Mouse (Mus musculus): ENCODE measurements at regions not wholly inside any gene's neighbourhood (a gene's known extent, or its start where the extent isn't known, plus 50 kb on each side); places are given as distances from the start of the nearest gene placed in this dataset.

DNA sequence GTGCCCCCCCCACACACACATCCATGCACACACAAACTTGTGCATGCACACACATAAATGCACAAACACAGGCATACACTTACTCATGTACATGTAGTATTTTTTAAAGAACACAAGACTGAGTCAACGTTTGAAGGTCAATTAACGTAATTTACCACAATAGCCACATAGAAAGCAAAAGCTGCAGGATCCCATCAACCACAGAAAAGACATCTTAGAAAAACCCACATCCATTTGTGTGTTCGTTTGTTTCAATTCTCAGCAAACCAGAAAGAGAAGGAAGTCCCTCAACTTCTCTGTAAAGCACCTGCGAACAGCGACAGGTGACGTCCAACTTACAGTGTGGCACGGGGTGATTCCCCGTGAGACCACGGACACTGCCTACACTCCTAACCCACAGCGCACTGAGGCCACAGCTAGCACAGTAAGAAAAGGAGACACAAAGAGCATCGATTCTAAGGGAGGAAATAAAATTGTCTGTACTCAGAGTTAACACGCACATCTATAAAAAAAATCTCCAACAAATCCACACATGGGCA is 53.8 kb downstream of the Dio3 start:
- no peak for DNase-seq

GRCm38 (mm10) chr12:110334609-110335008 is 55.7 kb downstream of the Dio3 start:
- DNase-seq = no peak

DNA sequence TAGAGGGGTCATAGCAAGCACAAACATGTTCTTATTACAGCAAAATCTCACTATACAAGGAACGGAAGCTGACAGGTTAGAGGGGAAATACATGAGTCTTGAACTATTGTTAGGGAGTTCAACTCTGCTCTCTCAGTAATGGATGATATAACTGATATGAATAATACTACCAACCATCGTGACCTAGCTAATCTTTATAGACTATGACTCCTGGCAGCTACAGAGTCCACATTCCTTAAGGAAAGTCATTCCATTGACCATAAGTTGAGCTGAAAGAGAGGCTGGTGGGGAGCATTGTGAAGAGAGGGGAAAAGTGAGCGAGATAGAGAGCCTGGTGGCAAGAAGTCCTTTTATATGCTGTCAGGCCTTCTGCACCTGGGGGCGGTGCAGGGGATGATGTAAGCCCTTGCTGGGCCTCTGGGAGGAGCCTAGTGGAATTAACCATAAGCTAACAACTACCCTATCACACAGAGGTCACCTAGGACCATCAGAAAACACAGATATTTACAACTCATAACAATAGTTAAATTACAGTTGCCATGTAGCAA is 65.5 kb downstream of the Dio3 start:
- no peak for DNase-seq

GRCm38 (mm10) chr12:110349621-110350020 is 70.8 kb downstream of the Dio3 start:
- no peak for DNase-seq

GRCm38 (mm10) chr12:110355851-110356250 is 77.0 kb downstream of the Dio3 start:
- no peak for DNase-seq

DNA sequence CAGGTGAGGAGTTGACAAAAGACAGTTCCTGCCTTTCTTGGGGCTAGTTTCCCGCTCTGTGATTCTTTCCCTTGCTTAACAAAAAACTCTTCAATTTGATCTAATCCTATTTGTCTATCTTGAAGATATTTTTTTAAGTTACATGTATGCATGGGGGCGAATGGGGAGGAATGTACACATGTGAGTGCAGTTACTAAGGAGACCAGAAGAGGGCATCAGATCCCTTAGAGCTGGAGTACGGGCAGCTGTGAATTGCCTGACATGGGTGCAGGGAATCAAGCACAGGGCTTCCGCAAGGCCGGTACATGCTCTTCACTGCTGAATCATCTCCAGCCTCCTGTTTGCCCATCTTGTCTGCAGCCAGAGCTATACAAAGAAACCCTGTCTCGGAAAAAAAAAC is 79.8 kb upstream of the Ppp2r5c start:
- DNase-seq = no peak

DNA sequence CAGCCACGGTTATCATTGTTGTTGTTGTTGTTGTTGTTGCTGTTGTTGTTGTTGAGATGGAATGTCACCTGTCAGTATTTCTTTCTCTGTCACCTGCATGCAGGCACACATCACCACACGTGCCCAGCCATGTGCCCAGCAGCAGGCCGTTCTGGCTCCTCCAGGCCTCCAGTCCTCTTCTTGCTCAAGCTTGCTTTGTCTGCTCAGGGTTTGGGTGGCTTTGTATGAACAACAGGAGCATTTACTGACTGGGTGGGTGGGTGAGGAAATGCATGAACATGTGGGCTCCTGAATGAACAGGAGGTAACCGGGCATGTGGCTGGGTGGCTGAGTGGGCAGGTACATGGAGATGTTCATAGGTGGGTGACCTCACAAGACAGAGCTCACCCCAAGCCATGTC is 79.1 kb upstream of the Ppp2r5c start:
- DNase-seq = no peak

DNA sequence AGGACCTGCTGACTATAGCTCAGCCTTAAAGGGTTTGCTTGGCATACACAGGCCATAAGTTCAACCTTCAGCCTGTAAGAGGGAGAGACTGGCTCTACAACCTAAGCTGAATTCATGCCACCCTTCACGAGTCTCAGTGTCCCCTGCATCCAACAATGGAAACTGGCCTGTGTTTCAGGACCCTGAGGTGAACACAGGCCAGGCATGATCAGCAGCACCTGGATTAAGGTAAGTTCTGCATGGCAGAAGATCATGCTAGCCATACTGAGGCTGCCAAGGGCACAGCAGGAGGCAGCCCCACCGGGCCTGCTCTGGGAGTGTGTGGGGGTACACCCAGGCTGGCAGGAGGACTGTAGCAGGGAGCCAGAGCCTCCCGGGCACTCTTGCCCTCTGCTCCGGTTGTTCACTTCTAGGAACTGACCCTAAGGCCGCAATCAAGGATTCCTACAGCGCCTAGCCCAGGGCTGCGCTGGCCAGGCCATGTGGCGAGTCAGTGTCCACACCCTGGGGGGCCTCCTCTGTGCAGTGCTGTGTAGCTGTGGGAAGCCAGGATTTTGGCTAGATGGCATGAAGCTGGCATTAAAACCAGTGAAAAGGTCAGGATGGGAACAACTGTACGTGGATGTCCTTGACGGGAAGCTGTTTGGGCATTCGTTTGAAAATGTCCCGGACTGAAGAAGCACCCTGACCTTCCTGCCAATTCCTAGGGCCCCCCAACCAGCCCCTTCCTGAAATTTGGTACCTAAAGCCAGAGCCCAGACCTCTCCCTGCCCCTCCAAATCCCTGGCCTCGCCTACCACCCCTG is 74.8 kb upstream of the Ppp2r5c start:
- DNase-seq = peak; percentile 42

- DNase-seq = no peak
Measured at GRCm38 (mm10) chr12:110372986-110373385, 73.9 kb upstream of the Ppp2r5c start.

GRCm38 (mm10) chr12:110373408-110374065 is 73.4 kb upstream of the Ppp2r5c start:
- peak; percentile 93 for DNase-seq

- DNase-seq = no peak
Measured at GRCm38 (mm10) chr12:110375139-110375538, 71.8 kb upstream of the Ppp2r5c start.

GRCm38 (mm10) chr12:110376062-110376837 is 70.7 kb upstream of the Ppp2r5c start:
- peak; percentile 40 for DNase-seq

- no peak for DNase-seq
Measured at GRCm38 (mm10) chr12:110376838-110377150, 70.1 kb upstream of the Ppp2r5c start.

DNA sequence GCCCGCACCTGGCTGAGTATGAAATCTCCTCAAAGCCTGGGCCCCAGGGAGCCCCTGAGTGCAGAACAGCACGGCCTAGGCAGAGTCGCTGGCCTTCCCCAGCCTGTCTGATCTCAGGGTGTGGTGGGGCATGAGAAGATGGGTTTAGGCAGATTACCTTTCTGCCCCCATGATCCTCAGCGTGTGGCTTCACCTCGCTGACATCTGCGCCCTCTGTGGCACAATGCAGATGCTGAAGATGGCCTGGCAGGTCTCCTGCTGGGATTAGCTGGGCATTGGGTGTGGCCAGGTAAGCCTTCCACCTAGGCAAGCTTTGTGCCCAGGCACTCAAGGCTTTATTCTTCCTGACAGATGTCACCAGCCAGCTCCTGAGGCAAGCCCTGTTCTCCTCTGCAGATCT is 69.6 kb upstream of the Ppp2r5c start:
- DNase-seq = no peak

DNA sequence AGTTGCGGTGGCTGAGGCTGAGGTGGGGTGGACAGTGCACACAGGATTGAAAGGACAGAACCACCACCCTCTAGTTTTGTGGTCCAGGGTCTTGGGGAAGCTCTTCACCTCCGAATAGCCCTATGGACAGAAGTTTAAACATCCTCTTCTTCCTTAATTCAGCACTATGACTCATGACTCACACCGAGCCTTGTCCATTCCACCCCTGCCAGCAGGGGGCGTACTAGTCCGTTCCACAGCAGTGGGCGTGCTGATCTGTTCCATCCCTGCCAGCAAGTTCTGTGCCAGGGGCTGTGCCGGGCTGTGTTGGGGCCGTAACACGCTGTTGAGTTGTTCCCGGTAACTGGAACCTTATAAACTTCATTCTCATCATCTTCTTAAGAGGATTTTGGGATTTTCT is 69.2 kb upstream of the Ppp2r5c start:
- DNase-seq = peak; percentile 79

GRCm38 (mm10) chr12:110378302-110378701 is 68.6 kb upstream of the Ppp2r5c start:
- no peak for DNase-seq

GRCm38 (mm10) chr12:110379721-110380120 is 67.2 kb upstream of the Ppp2r5c start:
- no peak for DNase-seq

GRCm38 (mm10) chr12:110380831-110381750 is 65.8 kb upstream of the Ppp2r5c start:
- peak; percentile 80 for DNase-seq

DNA sequence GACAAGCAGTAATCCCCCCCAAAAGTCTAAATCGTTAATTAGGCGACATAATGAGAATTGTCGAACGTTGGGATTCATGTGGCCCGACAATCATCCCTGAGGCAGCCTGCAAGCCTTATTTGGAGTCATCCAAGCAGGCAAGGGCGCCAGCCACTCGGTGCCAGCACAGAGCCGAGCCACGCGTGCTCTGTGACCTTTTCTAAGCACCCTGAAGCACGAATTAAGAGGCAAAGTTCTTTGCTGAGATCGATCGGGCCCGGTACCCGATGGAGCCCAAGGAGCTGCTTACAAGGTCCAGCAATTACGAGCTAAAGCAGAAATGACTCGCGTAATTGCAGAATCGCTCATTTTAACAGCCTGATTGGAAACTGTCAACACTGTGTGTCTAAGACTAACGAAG is 61.9 kb upstream of the Ppp2r5c start:
- no peak for DNase-seq

DNA sequence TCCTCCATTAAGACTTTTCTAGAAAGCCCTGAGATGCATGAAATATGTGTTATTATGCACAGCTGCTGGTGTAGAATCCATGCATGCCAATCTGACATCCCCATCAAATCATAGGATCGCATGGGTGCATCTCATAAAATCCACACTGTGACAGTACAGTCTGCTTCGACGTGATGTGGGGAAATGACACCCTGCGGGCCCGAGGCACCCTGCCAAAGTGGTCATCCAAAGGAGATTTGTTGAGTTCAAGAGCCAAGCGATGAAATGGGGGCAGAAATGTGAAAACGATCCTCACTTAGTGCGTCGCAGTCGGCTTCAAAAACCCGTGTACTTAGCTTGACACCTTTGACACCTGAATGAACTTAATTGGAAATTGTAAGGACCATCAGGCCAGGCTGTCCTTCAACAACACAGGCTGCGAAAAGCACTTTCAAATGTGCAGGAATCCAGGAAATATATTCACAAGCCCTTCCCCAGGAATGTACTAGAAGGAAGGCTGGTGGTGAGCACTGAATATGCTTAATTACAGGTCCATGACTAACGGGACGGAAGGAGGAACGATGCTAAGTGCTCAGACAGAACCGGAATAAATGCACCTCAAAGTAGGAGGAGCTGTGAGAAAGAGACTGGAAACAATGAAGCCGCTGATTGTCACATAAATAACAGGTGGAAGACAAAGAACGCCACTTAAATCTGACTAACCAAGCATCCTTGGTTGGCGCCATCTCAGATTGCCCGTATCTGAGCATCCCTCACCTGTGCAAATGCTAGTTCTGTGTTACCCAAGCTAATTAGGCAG is 60.9 kb upstream of the Ppp2r5c start:
- DNase-seq = no peak

GRCm38 (mm10) chr12:110387056-110387455 is 59.9 kb upstream of the Ppp2r5c start:
- DNase-seq = no peak

All from adrenal gland, postnatal 10 days (tissue).